8 mouse cellular contexts compared by ENCODE assay signal in genomic region chr9:21988421-21989101, GRCm38 (mm10). TPM values are rescaled to one million over a fixed set of nuclear protein-coding genes. Genes with fewer than 3 reads are reported as not detected.
DNase-seq lines count a peak whose midpoint lies in the region; ATAC-seq and TF ChIP-seq lines count a peak whose summit lies in the region.

No protein-coding gene starts in this region.

- no peak; the same call in 1 of the 2 replicates for ATAC-seq in hindbrain, embryonic 14.5 days (ENCODE audit: low FRiP score)
- ATAC-seq in liver, embryonic 12.5 days: no peak
- ATAC-seq in neural tube, embryonic 13.5 days (ENCODE audit: low read depth): 0 out of 2 replicates have a peak, but pooled peaks have one; percentile 20

- TF ChIP-seq CTCF in testis, adult 2 months (IDR thresholded peaks at IDR 0.05; ENCODE audit: control insufficient read depth, insufficient read depth, insufficient replicate concordance, low read depth, low read length): no peak

- H3K4me1 ChIP-seq in testis, adult 2 months (ENCODE audit: control insufficient read depth, insufficient read depth, low read length): peaks cover 26% of the 10 kb centered on the region
- H3K4me1 ChIP-seq in hindbrain, embryonic 14.5 days (replicated peaks; ENCODE audit: control insufficient read depth, insufficient read depth, low read length): peaks cover 18% of the 10 kb centered on the region; the same call in 1 of the 2 replicates
- H3K4me1 ChIP-seq in liver, embryonic 12.5 days: peaks cover 18% of the 10 kb centered on the region
- H3K4me1 ChIP-seq in neural tube, embryonic 13.5 days (replicated peaks): peaks cover 28% of the 10 kb centered on the region

- 1% methylated on average over 32 of the region's 32 CpGs for WGBS in hindbrain, embryonic 14.5 days
- 3% methylated on average over 32 of the region's 32 CpGs for WGBS in liver, embryonic 12.5 days (ENCODE audit: insufficient replicate concordance)
- WGBS in neural tube, embryonic 13.5 days: under 1% methylated on average over 32 of the region's 32 CpGs

- TF ChIP-seq POLR2A in testis, adult 2 months (IDR thresholded peaks at IDR 0.05; ENCODE audit: control insufficient read depth, low read depth, low read length): no peak

- H3K9me3 ChIP-seq in hindbrain, embryonic 14.5 days (ENCODE audit: control insufficient read depth, low read length): no peaks in the 10 kb centered on the region
- no peaks in the 10 kb centered on the region for H3K9me3 ChIP-seq in liver, embryonic 12.5 days (replicated peaks)
- no peaks in the 10 kb centered on the region for H3K9me3 ChIP-seq in neural tube, embryonic 13.5 days

- H3K4me2 ChIP-seq in hindbrain, embryonic 14.5 days (replicated peaks): peak overlapping the region; percentile 49
- peak overlapping the region; percentile 54 for H3K4me2 ChIP-seq in liver, embryonic 12.5 days
- H3K4me2 ChIP-seq in neural tube, embryonic 13.5 days: peak overlapping the region; percentile 64

- H3K36me3 ChIP-seq in testis, adult 2 months (ENCODE audit: control insufficient read depth, insufficient read depth, low read length): peaks cover 2% of the 10 kb centered on the region
- H3K36me3 ChIP-seq in hindbrain, embryonic 14.5 days (replicated peaks; ENCODE audit: control insufficient read depth, insufficient read depth): no peaks in the 10 kb centered on the region
- H3K36me3 ChIP-seq in liver, embryonic 12.5 days: no peaks in the 10 kb centered on the region
- no peaks in the 10 kb centered on the region for H3K36me3 ChIP-seq in neural tube, embryonic 13.5 days

- H3K27ac ChIP-seq in testis, adult 2 months (ENCODE audit: control insufficient read depth, insufficient read depth, low read depth, low read length): no peak overlapping the region
- no peak overlapping the region for H3K27ac ChIP-seq in hindbrain, embryonic 14.5 days
- H3K27ac ChIP-seq in liver, embryonic 12.5 days: no peak overlapping the region
- no peak overlapping the region for H3K27ac ChIP-seq in neural tube, embryonic 13.5 days (replicated peaks)

- H3K4me3 ChIP-seq in testis, adult 2 months (ENCODE audit: control insufficient read depth, low read depth, low read length): peak overlapping the region; percentile 8
- peak overlapping the region; percentile 22 for H3K4me3 ChIP-seq in hindbrain, embryonic 14.5 days (replicated peaks; ENCODE audit: low read length)
- H3K4me3 ChIP-seq in liver, embryonic 12.5 days: peak overlapping the region; percentile 42
- H3K4me3 ChIP-seq in neural tube, embryonic 13.5 days: peak overlapping the region; percentile 32

- H3K27me3 ChIP-seq in testis, adult 2 months (ENCODE audit: control insufficient read depth, insufficient read depth, low read length): peaks cover 5% of the 10 kb centered on the region; the same call in 1 of the 2 replicates
- H3K27me3 ChIP-seq in hindbrain, embryonic 14.5 days (ENCODE audit: control insufficient read depth, insufficient read depth, low read length): peaks cover 58% of the 10 kb centered on the region
- peaks cover 100% of the 10 kb centered on the region for H3K27me3 ChIP-seq in liver, embryonic 12.5 days (replicated peaks)
- peaks cover 68% of the 10 kb centered on the region for H3K27me3 ChIP-seq in neural tube, embryonic 13.5 days

- peak overlapping the region; percentile 12 for H3K9ac ChIP-seq in hindbrain, embryonic 14.5 days
- H3K9ac ChIP-seq in liver, embryonic 12.5 days: no peak overlapping the region
- H3K9ac ChIP-seq in neural tube, embryonic 13.5 days: peak overlapping the region; percentile 60

- DNase-seq in testis, postnatal 14 days (ENCODE audit: low spot score): no peak
- peak; percentile 65 to 73 for DNase-seq in cerebellum, postnatal 36 days
- no peak for DNase-seq in hindbrain, embryonic 14.5 days (ENCODE audit: low spot score)
- DNase-seq in frontal cortex, postnatal 10 days (ENCODE audit: low spot score in 2 of 2): no peak
- no peak for DNase-seq in right cerebral cortex, adult 2 months (ENCODE audit: low spot score in 2 of 2)

RNA-seq across cellular contexts. Expression of gene Rgl3, which starts 0.7 kb away (rescaled TPM):
- polyA plus RNA-seq in testis, adult 2 months (2012; rRNA removed): 3.9 and 5.2 TPM in 2 replicates
- polyA plus RNA-seq in hindbrain, embryonic 14.5 days (2014; fragmentation: Nextera tagmentation; extraction: Ambion mirVana): 1.3 and 1.9 TPM in 2 replicates
- 0.20 and 0.46 TPM in 2 replicates for polyA plus RNA-seq in liver, embryonic 12.5 days (2016; fragmentation: Nextera tagmentation; extraction: Ambion mirVana)
- 1.7 and 1.9 TPM in 2 replicates for polyA plus RNA-seq in neural tube, embryonic 13.5 days (2015; fragmentation: Nextera tagmentation; extraction: Ambion mirVana)

RNA-seq across cellular contexts. Expression of gene Ccdc151, which starts 13.9 kb away (rescaled TPM):
- polyA plus RNA-seq in testis, adult 2 months (2012; rRNA removed): 38.5 and 46.0 TPM in 2 replicates
- polyA plus RNA-seq in hindbrain, embryonic 14.5 days (2014; fragmentation: Nextera tagmentation; extraction: Ambion mirVana): 4.1 and 6.2 TPM in 2 replicates
- polyA plus RNA-seq in liver, embryonic 12.5 days (2016; fragmentation: Nextera tagmentation; extraction: Ambion mirVana): 0.12 TPM in 1 of 2 replicates, not detected in the other
- 3.2 and 3.8 TPM in 2 replicates for polyA plus RNA-seq in neural tube, embryonic 13.5 days (2015; fragmentation: Nextera tagmentation; extraction: Ambion mirVana)

RNA-seq across cellular contexts. Expression of gene Prkcsh, which starts 14.0 kb away (rescaled TPM):
- polyA plus RNA-seq in testis, adult 2 months (2012; rRNA removed): 41.2 and 43.3 TPM in 2 replicates
- 70.1 and 73.6 TPM in 2 replicates for polyA plus RNA-seq in hindbrain, embryonic 14.5 days (2014; fragmentation: Nextera tagmentation; extraction: Ambion mirVana)
- polyA plus RNA-seq in liver, embryonic 12.5 days (2016; fragmentation: Nextera tagmentation; extraction: Ambion mirVana): 65.0 and 68.5 TPM in 2 replicates
- polyA plus RNA-seq in neural tube, embryonic 13.5 days (2015; fragmentation: Nextera tagmentation; extraction: Ambion mirVana): 101 and 108 TPM in 2 replicates

RNA-seq across cellular contexts. Expression of gene Epor, which starts 25.3 kb away (rescaled TPM):
- polyA plus RNA-seq in testis, adult 2 months (2012; rRNA removed): 1.5 and 1.9 TPM in 2 replicates
- 1.4 and 2.4 TPM in 2 replicates for polyA plus RNA-seq in hindbrain, embryonic 14.5 days (2014; fragmentation: Nextera tagmentation; extraction: Ambion mirVana)
- polyA plus RNA-seq in liver, embryonic 12.5 days (2016; fragmentation: Nextera tagmentation; extraction: Ambion mirVana): 155 and 158 TPM in 2 replicates
- polyA plus RNA-seq in neural tube, embryonic 13.5 days (2015; fragmentation: Nextera tagmentation; extraction: Ambion mirVana): 2.1 and 2.8 TPM in 2 replicates

RNA-seq across cellular contexts. Expression of gene Swsap1, which starts 33.0 kb away (rescaled TPM):
- 4.7 and 5.1 TPM in 2 replicates for polyA plus RNA-seq in testis, adult 2 months (2012; rRNA removed)
- 18.2 and 19.9 TPM in 2 replicates for polyA plus RNA-seq in hindbrain, embryonic 14.5 days (2014; fragmentation: Nextera tagmentation; extraction: Ambion mirVana)
- polyA plus RNA-seq in liver, embryonic 12.5 days (2016; fragmentation: Nextera tagmentation; extraction: Ambion mirVana): 2.8 and 3.0 TPM in 2 replicates
- polyA plus RNA-seq in neural tube, embryonic 13.5 days (2015; fragmentation: Nextera tagmentation; extraction: Ambion mirVana): 8.8 and 10.7 TPM in 2 replicates

Comparison
In these comparisons a context has a peak if more than half of its experiments do, and no peak if none do; other contexts are left out.
1. DNase-seq: peak in cerebellum, postnatal 36 days (2 of 2); none in testis, postnatal 14 days (single experiment), hindbrain, embryonic 14.5 days (single experiment), frontal cortex, postnatal 10 days (0 of 2) and right cerebral cortex, adult 2 months (0 of 2).
2. Peak in every context shown above with its lines, with median percentiles within 50 percentile points of each other: H3K4me3 ChIP-seq and H3K4me2 ChIP-seq.